Mouse (Mus musculus): ENCODE measurements around the gene Ece1. TPM values are rescaled to one million over a fixed set of nuclear protein-coding genes. Genes with fewer than 3 reads are reported as not detected.
A peak's percentile ranks its signal among the peaks of the same experiment; 100 is the strongest.

Ece1 gene
- polyA plus RNA-seq, 2 experiments: 11.4 to 15.9 TPM

DNA sequence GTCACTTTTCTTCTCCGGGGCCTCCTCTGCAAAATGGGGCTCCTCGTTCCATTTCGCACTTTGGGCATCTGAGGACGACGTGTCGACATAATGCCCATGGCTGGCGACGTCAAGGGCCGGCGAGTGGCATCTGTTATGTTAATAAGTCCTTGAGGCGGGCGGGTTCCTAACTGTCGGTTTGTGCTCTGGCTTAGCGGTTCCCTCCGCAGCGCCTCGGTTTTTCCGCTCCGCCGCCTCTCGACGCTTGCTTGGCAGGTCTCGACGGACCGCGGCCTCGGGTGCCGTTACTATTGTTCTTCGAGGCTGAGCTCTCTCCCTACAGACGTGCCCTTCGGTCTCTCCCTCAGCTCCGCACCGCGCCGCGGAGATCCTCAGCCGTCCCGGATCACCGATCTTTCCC, 130.9 kb downstream of the Ece1 start, which contains the start of gene Eif4g3:
Gene Eif4g3 (plus strand): TSS at position 133 of the 400 bp plus-strand sequence.
- H3K4me1 ChIP-seq (replicated peaks; ENCODE audit: control insufficient read depth in 2 of 2, insufficient read depth in 2 of 2, low read length in 1 of 2): peaks cover 7 to 15% of the 10 kb centered on the region in 2 experiments
- TF ChIP-seq EP300 (IDR thresholded peaks at IDR 0.05; ENCODE audit: low read depth) (no peak), CTCF (IDR thresholded peaks at IDR 0.05; ENCODE audit: low read depth) (no peak)
- no peaks in the 10 kb centered on the region for H3K9me3 ChIP-seq (ENCODE audit: control insufficient read depth, low read length)
- H3K4me3 ChIP-seq (ENCODE audit: insufficient read depth in 1 of 2, low read depth in 2 of 2, low read length in 2 of 2): peak within 1 kb of the TSS; percentile 69 to 79
- peak within 1 kb of the TSS; percentile 84 for H3K4me2 ChIP-seq (ENCODE audit: low read depth)
- H3K36me3 ChIP-seq (replicated peaks; ENCODE audit: control insufficient read depth, insufficient read depth, low read depth): no peaks in the 10 kb centered on the region; the same call in 1 of the 2 replicates
- WGBS (ENCODE audit: insufficient replicate concordance): 2% methylated on average over 39 of the region's 39 CpGs
- H3K9ac ChIP-seq (replicated peaks): peak within 1 kb of the TSS; percentile 82
- H3K27me3 ChIP-seq (ENCODE audit: control insufficient read depth, insufficient read depth, low read length): peaks cover 7% of the 10 kb centered on the region
- ATAC-seq (ENCODE audit: insufficient read depth) (peak; percentile 62), DNase-seq (ENCODE audit: low read depth in 3 of 3, low spot score in 3 of 3) (peak in 1 of 3 experiments; percentile 46)
- H3K27ac ChIP-seq: peak within 1 kb of the TSS; percentile 34

DNA sequence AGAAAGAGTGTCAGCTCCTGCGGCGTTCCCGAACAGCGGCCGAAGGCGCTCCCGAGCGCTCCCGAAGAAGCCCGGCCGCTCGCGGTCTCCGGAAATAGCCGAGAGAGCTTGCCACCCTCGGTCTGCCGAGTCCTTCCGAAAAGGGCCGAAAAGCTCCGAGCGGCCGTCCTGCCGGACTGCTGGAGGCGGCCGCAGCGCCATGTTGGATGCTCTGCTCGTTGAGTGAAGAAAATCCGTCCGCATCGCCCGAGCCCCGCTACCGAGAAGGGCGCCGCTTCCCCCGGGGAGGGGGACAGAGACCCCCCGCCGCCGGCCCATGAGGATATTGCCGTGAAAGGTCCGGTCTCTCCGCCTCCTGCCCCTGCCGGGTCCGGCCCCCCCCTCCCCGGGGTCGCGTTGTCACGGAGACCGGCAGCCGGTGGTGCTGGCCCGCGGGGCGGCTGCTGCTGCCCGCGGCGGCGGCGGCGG, 131.3 kb downstream of the Ece1 start:
- under 1% methylated on average over 58 of the region's 59 CpGs for WGBS (ENCODE audit: insufficient replicate concordance)
- TF ChIP-seq CTCF (IDR thresholded peaks at IDR 0.05; ENCODE audit: low read depth) (no peak), EP300 (IDR thresholded peaks at IDR 0.05; ENCODE audit: low read depth) (no peak; the same call in 1 of the 2 replicates)
- H3K4me2 ChIP-seq (ENCODE audit: low read depth): peak overlapping the region; percentile 84
- peak; percentile 84 to 89 (median 85) for DNase-seq (ENCODE audit: low read depth in 3 of 3, low spot score in 3 of 3)
- peak overlapping the region; percentile 82 for H3K9ac ChIP-seq (replicated peaks)
- H3K9me3 ChIP-seq (ENCODE audit: control insufficient read depth, low read length): no peaks in the 10 kb centered on the region
- H3K27ac ChIP-seq: peak overlapping the region; percentile 34
- peaks cover 3% of the 10 kb centered on the region for H3K36me3 ChIP-seq (replicated peaks; ENCODE audit: control insufficient read depth, insufficient read depth, low read depth)
- ATAC-seq (ENCODE audit: insufficient read depth): peak; percentile 94
- H3K27me3 ChIP-seq (ENCODE audit: control insufficient read depth, insufficient read depth, low read length): peaks cover 7% of the 10 kb centered on the region
- peaks cover 7 to 15% of the 10 kb centered on the region in 2 experiments for H3K4me1 ChIP-seq (replicated peaks; ENCODE audit: control insufficient read depth in 2 of 2, insufficient read depth in 2 of 2, low read length in 1 of 2)
- H3K4me3 ChIP-seq (ENCODE audit: insufficient read depth in 1 of 2, low read depth in 2 of 2, low read length in 2 of 2): peak overlapping the region; percentile 69 to 79

DNA sequence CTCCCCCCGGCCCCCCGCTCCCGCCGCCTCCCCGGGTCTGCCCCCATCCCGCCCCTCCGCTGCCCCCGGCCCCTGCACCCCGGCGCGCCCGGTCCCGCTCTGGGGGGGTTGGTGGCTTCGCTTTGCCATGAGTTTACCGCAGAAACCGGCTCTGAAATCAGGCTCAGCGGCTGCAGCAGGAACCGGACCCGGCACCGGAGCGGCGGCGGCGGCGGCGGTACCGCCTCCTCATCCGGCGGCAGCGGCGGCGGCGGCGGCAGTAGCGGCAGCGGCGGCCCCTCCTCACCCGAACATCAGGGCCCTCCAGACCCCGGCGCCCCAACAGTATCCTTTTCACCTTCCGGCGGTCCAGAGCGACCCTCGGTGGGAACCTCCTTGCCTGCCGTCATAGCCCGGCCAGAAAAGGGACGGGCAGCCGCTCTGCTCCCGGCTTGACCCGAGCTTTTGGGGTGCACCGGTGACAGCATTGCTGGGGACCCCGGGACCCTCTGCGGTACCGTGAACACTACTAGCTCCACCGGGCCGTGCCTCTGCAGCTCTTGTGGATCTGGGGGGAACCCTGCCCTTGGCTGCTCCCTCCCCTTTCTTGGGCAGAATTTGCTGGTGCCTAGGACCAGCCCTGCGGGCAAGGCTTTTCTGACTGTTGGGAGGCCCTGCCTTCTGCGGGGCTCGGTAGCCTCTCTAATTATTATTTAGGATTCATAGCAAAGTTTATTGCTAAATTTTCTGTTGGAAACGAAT, 132.0 kb downstream of the Ece1 start:
- 2% methylated on average over 57 of the region's 60 CpGs for WGBS (ENCODE audit: insufficient replicate concordance)

DNA sequence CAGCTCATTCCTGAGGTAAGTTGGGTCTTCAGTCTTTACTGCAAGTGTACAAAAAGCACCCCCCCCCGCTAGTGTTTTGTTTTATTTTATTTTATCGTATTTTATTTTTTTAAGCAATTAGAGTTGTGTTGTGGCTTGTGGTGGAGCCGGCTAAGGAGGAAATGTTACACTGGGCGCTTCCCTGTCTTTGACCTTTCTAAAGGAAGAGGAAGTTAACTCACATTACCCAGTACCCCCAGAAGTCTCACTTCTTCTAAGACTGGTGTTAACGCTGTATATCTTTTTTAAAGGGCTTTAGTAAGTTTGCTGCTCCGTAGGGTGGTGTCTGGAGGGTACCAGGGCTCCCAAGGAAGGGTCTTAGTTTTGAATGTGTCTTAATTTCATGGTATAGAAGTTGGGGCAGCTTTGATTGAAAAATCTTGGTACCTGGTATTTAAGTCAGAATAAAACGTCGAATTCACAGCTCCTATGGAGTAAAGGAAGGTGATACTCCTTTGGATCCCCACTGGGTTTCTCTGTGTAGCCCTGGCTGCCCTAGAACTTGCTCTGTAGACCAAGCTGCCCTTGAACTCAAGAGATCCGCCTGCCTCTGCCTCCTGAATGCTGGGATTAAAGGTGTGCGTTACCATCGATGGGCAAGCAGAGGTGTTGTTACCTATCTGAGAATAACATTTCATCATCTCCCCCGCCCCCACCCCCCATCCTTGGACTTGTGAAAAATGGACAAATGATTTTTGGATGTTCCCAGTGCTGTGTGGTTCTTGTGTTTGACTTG, 132.7 kb downstream of the Ece1 start:
- ATAC-seq (ENCODE audit: insufficient read depth): no peak
- peak overlapping the region; percentile 84 for H3K4me2 ChIP-seq (ENCODE audit: low read depth)
- H3K27ac ChIP-seq: no peak overlapping the region
- H3K4me3 ChIP-seq (ENCODE audit: insufficient read depth in 1 of 2, low read depth in 2 of 2, low read length in 2 of 2): peak overlapping the region; percentile 69 to 79
- H3K27me3 ChIP-seq (ENCODE audit: control insufficient read depth, insufficient read depth, low read length): peaks cover 7% of the 10 kb centered on the region
- no peak for DNase-seq (ENCODE audit: low read depth in 3 of 3, low spot score in 3 of 3)
- H3K4me1 ChIP-seq (replicated peaks; ENCODE audit: control insufficient read depth in 2 of 2, insufficient read depth in 2 of 2, low read length in 1 of 2): peaks cover 7 to 15% of the 10 kb centered on the region in 2 experiments
- TF ChIP-seq CTCF (IDR thresholded peaks at IDR 0.05; ENCODE audit: low read depth) (no peak), EP300 (IDR thresholded peaks at IDR 0.05; ENCODE audit: low read depth) (no peak)
- H3K9me3 ChIP-seq (ENCODE audit: control insufficient read depth, low read length): no peaks in the 10 kb centered on the region
- peaks cover 8% of the 10 kb centered on the region for H3K36me3 ChIP-seq (replicated peaks; ENCODE audit: control insufficient read depth, insufficient read depth, low read depth)
- WGBS (ENCODE audit: insufficient replicate concordance): 31% methylated on average over 12 of the region's 12 CpGs
- H3K9ac ChIP-seq (replicated peaks): peak overlapping the region; percentile 82

More for the DNA sequence above, 132.0 kb downstream of the Ece1 start:
- H3K27me3 ChIP-seq (ENCODE audit: control insufficient read depth, insufficient read depth, low read length): peaks cover 7% of the 10 kb centered on the region
- H3K36me3 ChIP-seq (replicated peaks; ENCODE audit: control insufficient read depth, insufficient read depth, low read depth): peaks cover 4% of the 10 kb centered on the region
- ATAC-seq (ENCODE audit: insufficient read depth): peak; percentile 32; the same call in 1 of the 2 replicates
- peak overlapping the region; percentile 69 to 79 for H3K4me3 ChIP-seq (ENCODE audit: insufficient read depth in 1 of 2, low read depth in 2 of 2, low read length in 2 of 2)
- H3K27ac ChIP-seq: peak overlapping the region; percentile 34
- H3K9ac ChIP-seq (replicated peaks): peak overlapping the region; percentile 82
- H3K4me1 ChIP-seq (replicated peaks; ENCODE audit: control insufficient read depth in 2 of 2, insufficient read depth in 2 of 2, low read length in 1 of 2): peaks cover 7 to 15% of the 10 kb centered on the region in 2 experiments
- TF ChIP-seq EP300 (IDR thresholded peaks at IDR 0.05; ENCODE audit: low read depth) (no peak), CTCF (IDR thresholded peaks at IDR 0.05; ENCODE audit: low read depth) (no peak)
- H3K4me2 ChIP-seq (ENCODE audit: low read depth): peak overlapping the region; percentile 84
- H3K9me3 ChIP-seq (ENCODE audit: control insufficient read depth, low read length): no peaks in the 10 kb centered on the region
- DNase-seq (ENCODE audit: low read depth in 3 of 3, low spot score in 3 of 3): no peak
